Mouse (Mus musculus) cerebellum, postnatal 4 days (tissue): ENCODE results near the gene 1700025F22Rik.
"Not testable (repeated sequence)": the region's sequence is repeated elsewhere in the genome, so short reads cannot be mapped to it uniquely, and the experiment has no call there.

Experiments
- DNase-seq, 2 experiments: peaks; one replicate each; pipeline ENCODE4 v3.0.0; 2022; ENCODE audit warnings: low spot score in 2 of 2, mixed read lengths in 1 of 2

The 1700025F22Rik gene

GRCm38 (mm10) chr19:11165172-11165571 is at the start of gene 1700025F22Rik:
TSS of gene 1700025F22Rik (minus strand) at chr19:11165320.
- DNase-seq, result no peak

- no peak for DNase-seq
These were observed 31.4 kb upstream of the 1700025F22Rik start, which contains the start of gene Ms4a13 for GRCm38 (mm10) chr19:11196546-11196945. TSS of gene Ms4a13 (minus strand) at chr19:11196737.

- DNase-seq, result no peak
These were observed 27.4 kb upstream of the 1700025F22Rik start for GRCm38 (mm10) chr19:11192552-11192951.

GRCm38 (mm10) chr19:11184121-11184520 is 19.0 kb upstream of the 1700025F22Rik start:
- DNase-seq, result no peak

- DNase-seq, result no peak
These were observed 12.3 kb upstream of the 1700025F22Rik start for GRCm38 (mm10) chr19:11177464-11177863.

GRCm38 (mm10) chr19:11157890-11158289 is 7.2 kb downstream of the 1700025F22Rik start:
- DNase-seq, result not testable (repeated sequence)

- DNase-seq, result no peak
These were observed 29.8 kb downstream of the 1700025F22Rik start for GRCm38 (mm10) chr19:11135336-11135735.

- DNase-seq, result no peak
These were observed 30.3 kb downstream of the 1700025F22Rik start for GRCm38 (mm10) chr19:11134852-11135251.

- DNase-seq, result not testable (repeated sequence)
These were observed 34.3 kb downstream of the 1700025F22Rik start, which contains the start of gene 1700017D01Rik for GRCm38 (mm10) chr19:11130776-11131175. TSS of gene 1700017D01Rik (minus strand) at chr19:11130876.

- no peak for DNase-seq
These were observed 35.4 kb downstream of the 1700025F22Rik start for GRCm38 (mm10) chr19:11129702-11130101.

GRCm38 (mm10) chr19:11121016-11121420 is 44.1 kb downstream of the 1700025F22Rik start:
- DNase-seq, result peak in 1 of 2 experiments; percentile 1

GRCm38 (mm10) chr19:11119338-11119737 is 45.8 kb downstream of the 1700025F22Rik start:
- DNase-seq, result no peak

GRCm38 (mm10) chr19:11107746-11108145 is 57.4 kb downstream of the 1700025F22Rik start:
- DNase-seq, result no peak

GRCm38 (mm10) chr19:11101880-11102279 is 63.2 kb downstream of the 1700025F22Rik start:
- DNase-seq, result no peak

- DNase-seq, result no peak
These were observed 66.7 kb downstream of the 1700025F22Rik start for GRCm38 (mm10) chr19:11098401-11098800.

GRCm38 (mm10) chr19:11092131-11092530 is 73.0 kb downstream of the 1700025F22Rik start:
- DNase-seq, result not testable (repeated sequence)
